Mouse (Mus musculus) stomach, postnatal 0 days (tissue): ENCODE results near the gene Mapk8ip1.

ENCODE experiments used
- CTCF ChIP-seq: IDR thresholded peaks from 2 replicates; pipeline ENCODE4 v1.5.1; 2016; ENCODE audit warnings: antibody characterized with exemption, low read depth, mild to moderate bottlenecking, moderate library complexity
- EP300 ChIP-seq: optimal IDR thresholded peaks from 2 replicates; pipeline ENCODE3; 2016; ENCODE audit warnings: antibody characterized with exemption

DNA sequence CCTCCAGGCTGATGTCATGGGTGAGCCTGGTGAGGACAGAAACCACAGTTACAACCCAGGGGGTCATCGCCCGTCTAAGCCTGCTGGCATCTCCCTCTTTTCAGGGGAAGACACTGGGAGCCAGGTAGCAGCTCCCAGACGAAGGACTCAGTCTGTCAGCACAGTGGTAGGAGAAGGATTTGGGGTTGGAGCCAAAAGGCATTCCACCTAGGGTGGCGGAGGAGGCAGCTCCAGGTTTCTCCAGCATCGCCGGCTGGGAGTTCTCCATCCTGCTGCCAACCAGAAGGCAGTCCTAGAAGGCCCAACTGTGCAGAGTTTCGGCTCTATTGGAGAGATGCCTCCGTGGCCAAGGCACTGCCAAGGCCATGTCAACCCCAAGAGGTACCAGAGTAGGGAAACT lies 9.9 kb downstream of the Mapk8ip1 start:
- TF ChIP-seq CTCF, result no peak
- no peak for TF ChIP-seq EP300
